Mouse (Mus musculus) limb, embryonic 11.5 days (tissue): Measurements from ENCODE around the gene Fcer1g. TPM values are rescaled to one million over a fixed set of nuclear protein-coding genes. Genes with fewer than 3 reads are reported as not detected.

Experiments
- ATAC-seq: fragments of 200-750 bp; cut with Nextera tagmentation; 2 replicates; pipeline ENCODE4 v1.8.0; 2017; ENCODE audit warnings: low read depth; ENCODE audit not compliant: insufficient number of reproducible peaks, low FRiP score, low TSS enrichment
- DNase-seq: peaks from one replicate; pipeline ENCODE4 v3.0.0-alpha.2; 2015; ENCODE audit warnings: low spot score
- H3K27ac ChIP-seq: fragments of 300-500 bp; sonication (generic); replicated peaks from 2 replicates; pipeline ENCODE4 v1.5.1; 2014; ENCODE audit warnings: low read depth, mild to moderate bottlenecking, low read length
- H3K27me3 ChIP-seq: fragments of 300-500 bp; sonication (generic); 2 replicates; pipeline ENCODE4 v1.6.1; 2014; ENCODE audit warnings: mild to moderate bottlenecking, low read length, mixed read lengths; ENCODE audit not compliant: control insufficient read depth, insufficient read depth
- H3K36me3 ChIP-seq: fragments of 300-500 bp; sonication (generic); 2 replicates; pipeline ENCODE4 v1.6.1; 2014; ENCODE audit warnings: mild to moderate bottlenecking, low read length, moderate library complexity, mixed read lengths; ENCODE audit not compliant: control insufficient read depth, insufficient read depth
- H3K4me1 ChIP-seq: fragments of 300-500 bp; sonication (generic); 2 replicates; pipeline ENCODE4 v1.6.1; 2014; ENCODE audit warnings: low read length, mixed read lengths; ENCODE audit not compliant: control insufficient read depth, insufficient read depth
- H3K4me2 ChIP-seq: fragments of 300-500 bp; sonication (generic); 2 replicates; pipeline ENCODE4 v1.6.1; 2014; ENCODE audit warnings: low read depth, mild to moderate bottlenecking, moderate library complexity; ENCODE audit not compliant: severe bottlenecking
- H3K4me3 ChIP-seq: fragments of 300-500 bp; sonication (generic); 2 replicates; pipeline ENCODE4 v1.5.1; 2014; ENCODE audit warnings: low read depth, low read length
- H3K9ac ChIP-seq: fragments of 300-500 bp; sonication (generic); 2 replicates; pipeline ENCODE4 v1.6.1; 2014; ENCODE audit warnings: mild to moderate bottlenecking, low read length
- H3K9me3 ChIP-seq: fragments of 300-500 bp; sonication (generic); 2 replicates; pipeline ENCODE4 v1.6.1; 2016; ENCODE audit warnings: low read length; ENCODE audit not compliant: control insufficient read depth
- WGBS: fragments of 180-500 bp; shearing (Covaris S2); extraction: QIAGEN DNeasy Blood & Tissue Kit; methylation state at CpG from one replicate; pipeline ENCODE4 v1.1.7; 2014; 5-methylcytosine and 5-hydroxymethylcytosine counted together
- polyA plus RNA-seq: library from polyadenylated mRNA; unstranded; fragments of >200 nt; fragmentation: Nextera tagmentation; extraction: Ambion mirVana; gene quantifications from 2 replicates; pipeline ENCODE4 v1.2.1, GENCODE M21; 2014

Gene Fcer1g
- polyA plus RNA-seq, 1 experiment from 2014 or later = 13.2 TPM

DNA sequence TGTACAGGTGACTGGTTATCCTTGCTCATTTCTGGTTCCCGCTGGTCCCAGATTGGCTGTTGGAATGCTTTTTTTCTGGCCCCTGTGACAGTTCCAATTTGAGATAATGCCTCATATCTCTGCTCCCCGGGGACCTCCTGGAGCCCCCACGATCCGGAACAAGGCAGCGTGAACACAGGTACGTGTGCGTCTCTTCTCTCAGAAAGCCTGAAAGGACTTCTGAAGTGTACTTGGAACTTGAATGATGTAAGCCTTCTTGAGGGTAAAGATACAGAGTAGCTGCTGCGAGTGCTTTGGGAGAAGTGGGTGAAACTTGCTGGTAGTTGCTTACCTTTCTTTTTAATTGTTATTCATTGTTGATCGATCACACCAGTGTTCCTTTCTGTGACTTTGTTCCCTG lies 37.0 kb upstream of the Fcer1g start:
- no peaks in the 10 kb centered on the region for H3K27me3 ChIP-seq
- peaks cover 6% of the 10 kb centered on the region for H3K4me1 ChIP-seq
- H3K27ac ChIP-seq = no peak overlapping the region
- H3K4me2 ChIP-seq = peak overlapping the region; percentile 91
- peak overlapping the region; percentile 75 for H3K4me3 ChIP-seq
- WGBS = 47% methylated on average over 9 of the region's 9 CpGs
- DNase-seq (no peak), ATAC-seq (no peak)
- no peaks in the 10 kb centered on the region for H3K9me3 ChIP-seq
- H3K36me3 ChIP-seq = peaks cover 18% of the 10 kb centered on the region
- H3K9ac ChIP-seq = no peak overlapping the region; the same call in 1 of the 2 replicates

DNA sequence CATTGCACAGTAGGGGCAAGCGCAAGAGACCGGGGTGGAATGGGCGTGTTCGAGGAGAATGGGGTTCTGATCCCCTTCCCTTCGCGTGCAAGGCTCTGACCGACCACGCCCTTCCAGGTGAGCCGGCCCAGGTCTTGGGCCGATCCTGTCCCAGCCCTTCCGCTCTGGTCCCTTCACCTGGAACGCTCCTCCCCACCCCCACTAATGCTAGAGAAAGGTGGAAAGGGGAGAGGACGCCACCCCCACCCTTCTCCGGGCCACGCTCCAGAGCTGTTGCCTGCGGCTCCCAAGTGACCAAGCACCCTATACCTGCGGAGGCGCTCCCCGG lies 36.4 kb upstream of the Fcer1g start:
- DNase-seq (no peak), ATAC-seq (peak; percentile 73)
- Histone ChIP-seq H3K36me3 (peaks cover 13% of the 10 kb centered on the region; the same call in 1 of the 2 replicates), H3K4me1 (peaks cover 6% of the 10 kb centered on the region), H3K27ac (no peak overlapping the region; the same call in 1 of the 2 replicates), H3K9me3 (no peaks in the 10 kb centered on the region), H3K9ac (peak overlapping the region; percentile 72), H3K4me3 (peak overlapping the region; percentile 75), H3K4me2 (peak overlapping the region; percentile 91), H3K27me3 (no peaks in the 10 kb centered on the region)
- under 1% methylated on average over 17 of the region's 19 CpGs for WGBS

DNA sequence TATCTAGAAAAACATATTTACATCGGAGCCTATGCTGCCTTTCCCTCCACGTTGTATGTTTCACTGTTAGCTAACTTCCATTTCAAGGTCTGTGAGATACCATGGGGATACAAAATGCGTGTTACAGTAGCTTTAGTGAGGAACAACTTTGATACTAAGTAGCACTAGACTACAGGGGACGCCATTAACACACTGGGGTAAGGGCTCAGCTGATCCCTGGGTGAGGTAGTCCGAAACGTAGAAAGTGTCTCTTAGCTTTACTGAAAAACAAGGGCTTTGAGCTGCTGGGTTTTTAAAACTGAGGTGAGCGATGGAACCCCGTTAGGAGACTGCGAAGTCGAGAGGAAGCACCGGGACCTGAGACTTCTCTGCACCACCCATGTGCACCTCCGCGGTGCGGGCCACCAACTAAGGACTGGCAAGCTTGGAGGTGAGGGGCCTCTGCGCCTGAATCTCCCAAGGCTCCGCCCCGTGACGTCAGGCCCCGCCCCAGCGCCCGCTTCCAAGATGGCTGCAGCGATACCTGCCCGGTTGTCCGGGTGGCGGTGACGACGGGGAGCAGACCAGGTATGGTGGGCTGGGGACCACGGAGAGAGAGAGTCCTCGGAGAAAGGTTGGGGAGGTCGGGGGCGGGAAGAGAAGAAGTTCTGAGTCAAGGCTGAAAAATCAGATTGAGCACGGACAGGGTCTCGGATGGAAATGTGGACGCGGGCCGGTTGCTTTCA lies 35.8 kb upstream of the Fcer1g start, which contains the start of gene B4galt3:
Gene B4galt3 (plus strand): TSS at position 481 of the 725 bp plus-strand sequence.
- H3K9ac ChIP-seq = peak within 1 kb of the TSS; percentile 72
- H3K4me1 ChIP-seq = peaks cover 6% of the 10 kb centered on the region
- ATAC-seq = peak; percentile 94
- H3K36me3 ChIP-seq = peaks cover 12% of the 10 kb centered on the region; the same call in 1 of the 2 replicates
- H3K27me3 ChIP-seq = no peaks in the 10 kb centered on the region
- no peaks in the 10 kb centered on the region for H3K9me3 ChIP-seq
- DNase-seq = peak; percentile 97
- peak within 1 kb of the TSS; percentile 75 for H3K4me3 ChIP-seq
- peak within 1 kb of the TSS; percentile 91 for H3K4me2 ChIP-seq
- H3K27ac ChIP-seq = no peak within 1 kb of the TSS; the same call in 1 of the 2 replicates
- WGBS = 4% methylated on average over 36 of the region's 36 CpGs

DNA sequence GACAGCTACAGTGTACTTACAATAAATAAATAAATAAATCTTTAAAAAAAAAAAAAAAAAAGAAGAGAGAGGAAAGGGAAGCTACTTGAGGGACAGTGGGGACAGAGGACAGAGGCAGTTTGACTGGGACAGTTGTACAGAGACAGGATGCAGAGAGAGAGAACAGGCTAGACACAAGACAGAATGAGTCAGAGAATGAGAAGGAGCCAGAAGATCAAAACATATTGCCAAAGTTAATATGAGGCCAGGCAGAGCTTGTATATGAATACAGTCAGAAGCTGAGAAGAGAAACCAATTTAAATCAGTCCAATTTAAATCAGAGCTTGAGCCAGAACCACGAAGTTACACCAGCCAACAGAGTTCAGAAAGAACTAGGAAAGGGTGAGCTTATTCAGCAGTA lies 34.2 kb upstream of the Fcer1g start:
- no peaks in the 10 kb centered on the region for H3K9me3 ChIP-seq
- H3K4me1 ChIP-seq = peaks cover 6% of the 10 kb centered on the region
- H3K4me2 ChIP-seq = no peak overlapping the region
- H3K27me3 ChIP-seq = no peaks in the 10 kb centered on the region
- H3K9ac ChIP-seq = no peak overlapping the region
- peaks cover 3% of the 10 kb centered on the region; the same call in 1 of the 2 replicates for H3K36me3 ChIP-seq
- WGBS = 68% methylated on average over 1 of the region's 1 CpGs
- ATAC-seq = no peak
- DNase-seq = no peak
- no peak overlapping the region for H3K27ac ChIP-seq
- H3K4me3 ChIP-seq = no peak overlapping the region

DNA sequence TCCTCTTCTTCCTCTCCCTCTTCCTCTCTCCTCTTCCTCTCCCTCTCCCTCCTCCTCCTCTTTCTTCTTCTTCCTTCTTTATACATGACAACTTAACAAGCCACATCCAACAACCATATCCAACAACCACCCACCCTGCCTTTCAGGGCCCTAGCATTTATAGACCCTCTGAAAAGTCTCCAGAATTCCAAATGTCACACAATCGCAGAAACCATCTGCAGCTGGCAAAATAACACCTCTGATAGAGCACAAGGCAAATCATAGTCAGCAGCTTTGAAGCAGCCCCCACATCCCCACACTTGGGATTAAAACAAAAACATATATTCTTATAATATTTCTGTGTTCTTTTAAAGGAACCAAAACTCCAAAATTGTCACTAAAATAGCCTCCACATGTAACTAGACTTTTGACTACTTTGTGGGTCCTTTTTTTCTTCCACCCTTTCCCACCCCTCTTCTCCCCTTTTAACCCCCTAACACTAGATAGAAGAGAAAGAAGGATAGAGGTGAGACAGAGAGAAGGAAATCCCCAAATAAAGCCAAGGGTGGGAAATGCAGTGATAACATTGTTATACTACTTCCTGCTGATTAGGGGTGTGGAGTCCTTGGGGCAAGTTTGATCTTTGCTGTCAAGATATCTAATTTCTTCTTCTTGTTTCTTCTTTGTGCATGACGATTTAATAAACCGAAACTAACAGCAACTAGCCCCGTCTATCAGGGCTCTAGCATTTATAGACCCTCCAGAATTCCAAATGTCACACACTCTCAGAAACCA lies 32.0 kb upstream of the Fcer1g start:
- Histone ChIP-seq H3K4me1 (peaks cover 4% of the 10 kb centered on the region), H3K9me3 (no peaks in the 10 kb centered on the region), H3K4me3 (no peak overlapping the region), H3K36me3 (no peaks in the 10 kb centered on the region), H3K27ac (no peak overlapping the region), H3K27me3 (no peaks in the 10 kb centered on the region), H3K9ac (no peak overlapping the region), H3K4me2 (no peak overlapping the region)
- DNase-seq = no peak
- ATAC-seq = no peak
- WGBS = 77% methylated on average over 4 of the region's 4 CpGs

DNA sequence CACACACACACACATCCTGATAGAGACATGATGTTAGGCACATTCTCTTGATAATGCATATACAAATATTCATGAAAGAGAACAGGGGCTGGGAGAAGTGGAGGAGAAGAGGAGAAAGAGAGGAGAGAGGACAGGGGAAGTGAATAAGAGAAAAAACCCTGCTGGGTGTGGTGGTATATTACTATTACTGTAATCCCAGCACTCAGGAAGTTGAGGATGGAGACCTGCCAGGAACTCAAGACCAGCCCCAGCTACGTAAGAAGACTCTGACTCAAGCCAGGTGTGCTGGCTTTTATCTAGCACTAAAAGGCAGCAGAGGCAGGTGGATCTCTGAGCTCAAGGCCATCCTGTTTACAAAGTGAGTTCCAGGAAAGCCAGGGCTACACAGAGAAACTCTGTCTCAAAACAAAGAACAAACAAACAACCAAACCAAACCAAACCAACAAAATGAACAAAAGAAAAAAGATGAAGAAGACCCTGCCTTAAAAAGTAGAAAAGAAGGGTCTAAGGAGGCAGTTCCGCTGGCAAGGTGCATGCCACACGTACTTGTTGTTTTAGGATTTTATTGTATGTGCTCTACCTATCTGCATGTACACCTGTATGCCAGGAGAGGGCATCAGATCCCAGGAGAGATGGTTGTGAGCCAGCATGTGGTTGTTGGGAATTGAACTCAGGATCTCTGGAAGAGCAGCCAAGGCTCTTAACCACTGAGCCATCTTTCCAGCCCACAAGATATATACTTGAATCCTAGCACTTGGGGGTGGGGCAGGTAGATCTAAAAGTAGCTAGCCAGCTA lies 29.7 kb upstream of the Fcer1g start:
- Histone ChIP-seq H3K4me3 (no peak overlapping the region), H3K9me3 (no peaks in the 10 kb centered on the region), H3K27me3 (no peaks in the 10 kb centered on the region), H3K4me2 (no peak overlapping the region), H3K36me3 (0 out of 2 replicates have a peak, but pooled peaks cover under 1% of the 10 kb centered on the region), H3K27ac (no peak overlapping the region), H3K9ac (no peak overlapping the region), H3K4me1 (no peaks in the 10 kb centered on the region)
- WGBS = 84% methylated on average over 3 of the region's 3 CpGs
- DNase-seq = no peak
- ATAC-seq = no peak

DNA sequence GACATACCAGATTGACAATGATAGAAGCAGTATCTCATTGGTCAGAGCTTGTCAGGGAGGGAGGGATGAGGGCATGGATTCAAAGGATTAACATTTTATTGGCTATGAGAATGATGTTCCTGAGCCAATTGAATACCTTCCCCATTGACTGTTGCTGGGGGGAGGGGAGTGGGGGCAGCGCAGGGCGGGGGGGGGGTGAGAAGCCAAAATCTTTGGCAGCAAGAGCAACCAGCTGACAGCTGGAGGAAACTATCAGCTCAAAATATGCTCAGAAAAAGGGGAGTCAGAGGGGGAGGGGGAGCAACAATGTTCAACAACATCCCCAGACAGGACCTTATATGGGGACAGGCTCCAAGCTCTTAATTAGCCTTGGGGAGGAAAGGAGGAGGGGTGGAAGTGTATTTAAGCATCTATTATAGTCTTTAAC lies 29.0 kb upstream of the Fcer1g start:
- H3K4me2 ChIP-seq = no peak overlapping the region; the same call in 1 of the 2 replicates
- H3K27ac ChIP-seq = no peak overlapping the region
- DNase-seq (no peak), ATAC-seq (peak; percentile 52; the same call in 1 of the 2 replicates)
- H3K9ac ChIP-seq = no peak overlapping the region
- no peaks in the 10 kb centered on the region for H3K4me1 ChIP-seq
- H3K36me3 ChIP-seq = 0 out of 2 replicates have a peak, but pooled peaks cover 2% of the 10 kb centered on the region
- no peaks in the 10 kb centered on the region for H3K9me3 ChIP-seq
- no peak overlapping the region for H3K4me3 ChIP-seq
- H3K27me3 ChIP-seq = no peaks in the 10 kb centered on the region
- WGBS = 0% methylated on average over 2 of the region's 2 CpGs

DNA sequence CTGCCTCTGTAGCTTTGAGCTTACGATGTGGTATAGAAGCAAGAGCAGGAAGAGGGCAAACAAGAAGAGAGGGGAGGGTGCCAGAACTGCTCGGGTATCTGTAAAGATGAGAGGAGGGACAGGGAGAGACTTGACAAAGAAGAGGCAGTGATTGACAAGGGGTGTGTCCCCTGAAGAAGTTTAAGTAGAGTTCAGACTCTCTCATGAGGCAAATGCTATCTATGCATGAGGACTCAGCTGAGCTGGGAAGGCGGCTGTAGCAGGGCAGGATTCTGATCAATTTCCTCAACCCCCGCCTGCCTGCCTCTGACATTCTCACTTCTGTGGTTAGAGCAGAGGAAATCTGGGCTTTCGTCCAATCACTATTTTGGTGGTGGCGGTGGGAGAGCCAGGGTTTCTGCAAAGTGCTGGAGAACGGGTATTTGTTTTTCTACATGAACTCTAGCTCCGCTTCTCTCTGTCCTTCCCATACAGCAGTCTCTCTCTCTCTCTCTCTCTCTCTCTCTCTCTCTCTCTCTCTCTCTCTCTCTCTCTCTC lies 28.5 kb upstream of the Fcer1g start:
- H3K27me3 ChIP-seq = no peaks in the 10 kb centered on the region
- no peak overlapping the region for H3K9ac ChIP-seq
- H3K36me3 ChIP-seq = 0 out of 2 replicates have a peak, but pooled peaks cover 2% of the 10 kb centered on the region
- no peak overlapping the region for H3K27ac ChIP-seq
- no peaks in the 10 kb centered on the region for H3K4me1 ChIP-seq
- no peak for DNase-seq
- H3K4me2 ChIP-seq = no peak overlapping the region; the same call in 1 of the 2 replicates
- ATAC-seq = no peak; the same call in 1 of the 2 replicates
- 8% methylated on average over 8 of the region's 8 CpGs for WGBS
- H3K4me3 ChIP-seq = no peak overlapping the region
- no peaks in the 10 kb centered on the region for H3K9me3 ChIP-seq
